Mouse (Mus musculus) 3134 (cell line): ENCODE data around the gene Myo1c.
"Not testable (repeated sequence)": the region's sequence is repeated elsewhere in the genome, so short reads cannot be mapped to it uniquely, and the experiment has no call there.

Experiments
- DNase-seq: peaks from one replicate; pipeline ENCODE4 v3.0.0-alpha.2; 2011; ENCODE audit warnings: low spot score; ENCODE audit not compliant: insufficient read length; ENCODE audit errors: extremely low read depth

Gene Myo1c

DNA sequence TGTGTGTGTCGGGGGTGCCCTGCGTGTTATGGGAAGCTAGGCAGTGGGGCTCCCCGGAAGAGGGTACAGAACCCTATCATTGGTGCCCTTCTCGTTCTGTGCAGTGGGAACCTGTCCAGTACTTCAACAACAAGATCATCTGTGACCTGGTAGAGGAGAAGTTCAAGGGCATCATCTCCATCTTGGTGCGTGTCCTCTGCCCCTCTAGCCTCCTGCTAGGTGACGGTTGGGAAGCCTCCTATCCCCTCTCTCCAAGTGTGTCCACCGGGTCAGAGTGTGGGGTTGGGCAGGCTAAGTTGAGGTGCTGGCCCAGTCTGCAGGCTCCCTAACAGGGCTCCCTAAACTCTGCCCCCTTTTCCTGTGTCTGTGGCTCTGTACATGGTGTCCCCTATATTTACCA is 11.8 kb downstream of the Myo1c start:
- DNase-seq = no peak

DNA sequence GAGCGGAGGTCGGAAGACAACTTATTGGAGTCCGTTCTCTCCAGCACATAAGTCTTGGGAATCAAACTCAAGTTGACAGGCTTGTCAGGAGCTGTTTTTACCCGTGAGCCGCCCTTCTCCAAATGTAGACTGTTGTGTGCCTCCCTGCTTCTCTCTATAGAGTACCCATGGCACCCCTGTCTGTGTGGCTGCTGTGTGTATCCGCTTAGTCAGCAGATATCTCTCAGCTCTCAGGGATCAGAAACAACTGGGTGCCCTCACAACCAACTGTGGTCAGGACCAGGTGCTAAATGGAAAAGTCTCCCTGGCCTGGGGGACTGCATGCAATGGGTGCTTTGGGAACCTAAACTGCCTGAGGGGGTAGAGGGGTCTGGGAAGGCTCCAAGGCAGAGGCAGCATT is 16.0 kb downstream of the Myo1c start:
- no peak for DNase-seq

DNA sequence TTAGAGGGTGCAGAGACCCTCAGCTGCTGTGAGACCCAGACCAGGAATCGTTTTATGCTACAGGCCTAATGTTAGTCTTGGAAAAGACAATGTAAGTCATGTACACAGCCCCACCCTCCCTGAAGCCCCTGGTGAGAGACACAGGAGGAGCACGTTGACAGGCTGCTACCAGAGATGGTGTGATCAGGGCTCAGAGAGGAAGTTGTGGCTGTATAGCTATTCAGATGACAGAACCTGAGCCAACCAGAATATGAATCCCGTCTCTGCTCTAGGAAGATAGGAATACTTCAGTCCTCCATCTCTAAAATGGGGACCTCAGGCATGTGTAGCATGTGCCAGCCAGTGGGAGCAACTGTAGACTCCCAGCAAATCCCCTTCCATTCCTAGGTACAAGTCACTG is 18.3 kb downstream of the Myo1c start:
- no peak for DNase-seq

DNA sequence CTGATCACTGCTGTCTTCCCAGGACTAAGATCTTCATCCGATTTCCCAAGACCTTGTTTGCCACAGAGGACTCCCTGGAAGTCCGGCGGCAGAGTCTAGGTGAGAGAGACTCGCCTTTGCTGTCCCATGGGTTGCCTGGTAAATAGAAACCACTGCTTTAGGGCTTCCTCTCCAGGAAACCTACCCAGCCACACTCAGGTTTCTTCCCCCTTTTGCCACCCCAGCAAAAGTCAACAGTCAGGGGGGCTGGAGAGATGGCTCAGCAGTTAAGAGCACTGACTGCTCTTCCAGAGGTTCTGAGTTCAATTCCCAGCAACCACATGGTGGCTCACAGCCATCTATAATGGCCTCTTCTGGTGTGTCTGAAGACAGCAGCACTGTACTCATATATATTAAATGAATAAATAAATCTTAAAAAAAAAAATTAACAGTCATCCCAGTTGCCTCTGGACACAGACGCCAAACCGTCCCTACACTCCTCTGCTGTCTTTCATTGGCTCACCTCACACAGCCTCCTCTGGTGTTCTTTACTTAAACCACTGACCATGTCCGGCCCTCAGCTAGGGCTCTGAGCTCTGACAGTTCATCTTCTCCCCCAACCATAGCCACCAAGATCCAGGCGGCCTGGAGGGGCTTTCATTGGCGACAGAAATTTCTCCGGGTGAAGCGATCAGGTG is 19.0 kb downstream of the Myo1c start:
- DNase-seq = no peak

DNA sequence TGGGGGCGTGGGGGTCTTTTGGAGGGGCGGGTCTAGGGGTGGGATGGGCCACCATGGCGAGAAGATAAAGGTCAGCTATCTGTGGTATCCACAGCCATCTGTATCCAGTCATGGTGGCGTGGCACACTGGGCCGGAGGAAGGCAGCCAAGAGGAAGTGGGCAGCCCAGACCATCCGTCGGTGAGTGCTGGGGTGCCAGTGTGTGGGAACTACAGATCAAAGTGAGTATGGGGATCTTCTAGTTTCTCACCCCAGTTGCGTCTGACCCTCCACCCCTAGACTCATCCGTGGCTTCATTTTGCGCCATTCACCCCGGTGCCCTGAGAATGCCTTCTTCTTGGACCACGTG is 19.5 kb downstream of the Myo1c start:
- no peak for DNase-seq

DNA sequence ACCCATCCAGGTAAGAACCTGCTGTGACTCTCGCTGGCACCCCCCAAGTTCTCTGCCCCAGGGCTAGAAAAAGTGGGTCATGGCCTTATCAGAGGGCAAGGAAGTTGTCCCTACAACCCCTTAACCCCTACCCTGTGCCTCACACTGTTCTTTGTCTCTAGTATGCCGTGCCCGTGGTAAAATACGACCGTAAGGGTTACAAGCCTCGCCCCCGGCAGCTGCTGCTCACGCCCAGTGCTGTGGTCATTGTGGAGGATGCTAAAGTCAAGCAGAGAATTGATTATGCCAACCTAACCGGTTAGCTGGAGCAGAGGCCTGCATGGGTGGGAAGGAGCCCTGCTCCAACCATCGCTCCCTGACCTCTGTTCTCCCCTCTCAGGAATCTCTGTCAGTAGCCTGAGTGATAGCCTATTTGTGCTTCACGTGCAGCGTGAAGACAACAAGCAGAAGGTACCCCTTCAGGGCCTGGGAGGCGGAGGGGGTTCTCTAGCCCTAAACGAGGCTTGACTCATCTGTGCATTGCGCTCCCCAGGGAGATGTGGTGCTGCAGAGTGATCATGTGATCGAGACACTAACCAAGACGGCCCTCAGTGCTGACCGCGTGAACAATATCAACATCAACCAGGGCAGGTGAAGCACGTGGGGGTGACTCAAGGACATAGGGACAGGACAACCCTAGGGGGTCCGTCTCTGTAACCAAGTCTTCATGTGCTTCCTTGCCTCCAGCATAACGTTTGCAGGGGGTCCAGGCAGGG is 21.3 kb downstream of the Myo1c start:
- no peak for DNase-seq

DNA sequence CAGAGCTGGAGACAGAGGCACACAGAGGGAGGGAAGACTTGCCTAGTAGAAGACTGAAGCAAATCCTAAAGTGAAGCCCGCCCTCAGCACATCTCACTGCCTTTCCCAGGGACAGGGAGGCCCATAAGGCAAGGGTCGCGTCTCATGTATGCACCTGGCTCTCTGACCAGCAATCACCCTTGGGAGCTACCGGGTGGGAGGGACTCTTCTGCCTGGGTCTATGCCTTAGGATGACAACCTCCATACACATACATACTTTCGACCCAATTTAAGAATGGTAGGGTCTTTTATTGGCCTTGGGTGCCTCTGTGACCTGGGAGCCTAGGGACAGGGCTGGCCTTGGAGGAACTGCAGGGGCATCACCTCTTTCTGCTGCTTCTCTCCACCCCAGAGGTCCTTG is 23.1 kb downstream of the Myo1c start:
- no peak for DNase-seq

DNA sequence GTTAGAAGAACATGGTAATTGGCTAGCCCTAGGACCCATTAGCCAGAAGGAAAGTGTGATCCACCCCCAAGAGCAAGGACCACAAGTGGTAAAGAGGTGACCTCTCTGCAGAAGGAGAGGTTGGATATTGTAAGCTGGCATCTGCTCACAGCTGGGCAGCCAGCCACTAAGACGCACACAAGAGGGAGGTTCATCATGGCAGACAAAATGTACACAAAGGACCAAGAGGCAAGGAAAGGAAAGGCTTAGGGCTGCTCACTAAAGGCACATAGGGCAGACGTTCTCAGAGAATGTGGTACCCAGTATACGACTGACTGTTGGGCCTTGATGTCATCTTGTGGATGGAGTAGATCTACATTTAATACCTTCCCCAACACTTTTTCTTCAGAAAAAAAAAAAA is 24.6 kb downstream of the Myo1c start:
- no peak for DNase-seq

DNA sequence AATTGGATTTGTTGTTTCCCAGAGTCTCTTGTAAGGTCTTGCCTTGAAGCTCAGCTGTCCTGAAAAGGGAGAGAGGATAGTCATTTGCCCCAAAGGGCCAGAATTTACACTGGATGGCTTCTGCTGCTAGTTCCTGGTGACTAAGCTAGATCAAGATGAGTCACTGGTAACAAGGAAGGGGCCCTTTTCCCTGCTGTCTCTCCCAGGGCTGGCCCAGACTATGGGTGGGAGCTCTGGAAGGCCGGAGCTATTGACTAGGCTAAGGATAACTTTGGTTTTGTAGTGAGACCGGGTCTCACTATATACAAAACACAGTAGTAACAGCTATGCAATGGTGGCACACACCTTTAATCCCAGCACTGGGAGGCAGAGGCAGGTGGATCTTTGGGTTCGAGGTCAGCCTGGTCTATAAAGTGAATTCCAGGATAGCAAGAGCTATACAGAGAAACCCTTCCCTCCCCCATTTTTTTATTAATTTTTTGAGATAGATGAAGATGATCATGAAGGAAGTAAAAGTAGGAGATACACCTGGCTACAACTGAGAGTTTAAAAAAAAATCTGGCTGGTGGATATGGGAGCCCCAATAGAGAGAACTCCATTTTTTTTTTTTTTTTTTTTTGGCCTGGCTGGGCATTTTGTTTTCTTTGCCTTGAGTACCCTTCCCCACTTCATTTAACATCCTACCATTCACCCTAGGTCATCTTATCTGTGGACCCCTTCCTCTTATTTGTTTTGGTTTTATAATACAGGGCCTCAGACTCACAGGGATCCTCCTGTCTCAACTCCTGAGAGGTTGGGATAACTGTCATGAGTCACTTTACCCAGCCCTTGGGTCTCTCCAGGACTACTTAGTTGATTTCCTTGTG is 27.8 kb downstream of the Myo1c start:
- peak; percentile 53 for DNase-seq

DNA sequence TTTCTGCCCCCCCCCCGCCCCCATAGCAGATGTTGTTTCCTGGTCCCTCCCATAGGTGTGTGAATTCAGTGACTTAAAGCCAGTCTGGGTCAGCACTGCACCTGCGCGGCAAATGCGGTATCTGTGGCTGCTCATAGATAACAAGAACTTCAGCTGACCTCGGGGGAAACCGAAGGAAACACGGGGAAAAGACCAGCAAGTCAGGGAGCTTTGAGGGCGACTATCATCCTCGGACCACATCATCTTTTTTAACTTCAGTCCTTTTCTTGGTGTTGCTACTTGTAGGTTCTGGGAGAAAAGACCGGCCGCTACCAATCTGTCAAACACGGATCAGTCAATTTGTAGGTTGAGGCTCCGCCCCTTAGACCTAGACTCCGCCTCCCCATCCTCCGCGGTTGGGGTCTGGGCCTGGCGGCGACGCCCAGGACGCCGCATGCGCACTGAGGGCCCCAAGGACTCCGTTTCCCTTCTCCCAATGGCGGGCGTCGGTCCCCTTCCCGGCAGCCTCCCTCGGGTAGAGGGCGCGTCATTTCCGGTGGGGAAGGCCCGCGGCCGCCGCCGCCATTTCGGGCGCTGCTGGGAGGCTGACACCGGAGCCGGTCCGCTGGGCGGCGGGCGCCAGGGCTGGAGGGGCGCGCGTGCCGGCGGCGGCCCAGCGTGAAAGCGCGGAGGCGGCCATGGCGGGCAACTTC is 28.6 kb downstream of the Myo1c start, which contains the start of gene Crk:
Crk (plus strand) TSS at position 513 of the 692 bp plus-strand sequence.
- DNase-seq = peak; percentile 98

DNA sequence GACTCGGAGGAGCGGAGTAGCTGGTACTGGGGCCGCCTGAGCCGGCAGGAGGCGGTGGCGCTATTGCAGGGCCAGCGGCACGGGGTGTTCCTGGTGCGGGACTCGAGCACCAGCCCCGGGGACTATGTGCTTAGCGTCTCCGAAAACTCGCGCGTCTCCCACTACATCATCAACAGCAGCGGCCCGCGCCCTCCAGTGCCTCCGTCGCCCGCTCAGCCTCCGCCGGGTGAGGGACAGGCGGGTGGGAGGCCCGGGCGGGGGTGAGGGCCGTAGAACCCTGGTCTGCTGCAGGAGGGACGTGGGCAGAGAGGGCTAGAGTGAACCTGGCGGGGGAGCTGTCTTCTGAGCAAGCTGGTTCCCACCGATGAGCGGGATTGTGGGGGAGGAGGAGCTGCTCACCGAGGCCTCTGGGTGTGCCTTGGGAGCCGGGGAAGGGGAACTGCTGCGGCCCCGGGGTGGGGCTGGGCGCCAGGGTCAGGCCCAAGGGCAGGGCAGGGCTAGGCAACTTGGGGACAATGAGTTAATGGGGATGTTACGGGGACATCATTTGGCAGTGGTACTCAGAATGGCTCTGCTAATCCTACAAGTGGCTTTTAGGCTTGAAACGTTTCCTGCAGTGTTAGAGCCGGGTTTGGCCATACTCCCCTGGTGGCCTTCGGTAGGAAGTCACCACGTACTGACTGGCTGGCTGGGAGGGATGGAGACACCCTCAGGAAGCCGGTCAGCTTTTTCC is 29.3 kb downstream of the Myo1c start:
- DNase-seq = peak; percentile 80

DNA sequence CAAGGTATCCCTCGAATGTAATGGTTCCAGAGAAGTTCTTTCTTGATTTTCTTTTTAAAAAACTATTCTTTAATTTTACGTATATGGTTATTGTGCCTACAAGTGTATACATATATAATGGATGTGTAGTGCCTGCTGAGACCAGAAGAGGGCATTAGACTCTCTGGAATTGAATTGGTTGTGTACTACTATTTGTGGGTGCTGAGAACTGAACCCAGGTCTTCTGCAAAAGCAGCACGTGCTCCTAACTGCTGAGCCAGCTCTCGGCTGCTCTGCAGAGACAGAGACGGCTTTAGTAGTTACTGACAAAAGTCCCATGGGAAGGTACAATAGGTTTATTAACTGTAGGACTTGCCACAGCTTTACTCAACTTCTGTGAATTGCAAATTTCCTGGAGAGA is 34.2 kb downstream of the Myo1c start:
- no peak for DNase-seq

DNA sequence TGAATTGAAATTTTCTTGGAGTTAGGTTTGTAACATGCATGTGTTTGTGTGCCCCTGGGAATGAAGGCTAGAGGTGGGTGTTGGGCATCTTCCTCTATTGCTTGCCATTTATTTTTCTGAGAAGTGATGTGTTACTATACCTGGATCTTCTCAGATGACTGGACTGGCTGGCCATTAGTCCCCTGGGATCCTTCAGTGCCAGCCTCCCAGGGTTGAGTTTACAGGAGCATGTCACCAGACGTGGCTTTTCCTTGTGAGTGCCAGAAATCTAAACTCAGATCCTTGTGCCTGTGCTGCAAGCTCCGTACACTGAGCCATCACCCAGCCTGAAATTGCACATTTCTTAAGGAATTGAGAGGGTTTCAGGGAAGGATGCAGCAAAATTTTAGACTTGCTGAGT is 34.7 kb downstream of the Myo1c start:
- no peak for DNase-seq

DNA sequence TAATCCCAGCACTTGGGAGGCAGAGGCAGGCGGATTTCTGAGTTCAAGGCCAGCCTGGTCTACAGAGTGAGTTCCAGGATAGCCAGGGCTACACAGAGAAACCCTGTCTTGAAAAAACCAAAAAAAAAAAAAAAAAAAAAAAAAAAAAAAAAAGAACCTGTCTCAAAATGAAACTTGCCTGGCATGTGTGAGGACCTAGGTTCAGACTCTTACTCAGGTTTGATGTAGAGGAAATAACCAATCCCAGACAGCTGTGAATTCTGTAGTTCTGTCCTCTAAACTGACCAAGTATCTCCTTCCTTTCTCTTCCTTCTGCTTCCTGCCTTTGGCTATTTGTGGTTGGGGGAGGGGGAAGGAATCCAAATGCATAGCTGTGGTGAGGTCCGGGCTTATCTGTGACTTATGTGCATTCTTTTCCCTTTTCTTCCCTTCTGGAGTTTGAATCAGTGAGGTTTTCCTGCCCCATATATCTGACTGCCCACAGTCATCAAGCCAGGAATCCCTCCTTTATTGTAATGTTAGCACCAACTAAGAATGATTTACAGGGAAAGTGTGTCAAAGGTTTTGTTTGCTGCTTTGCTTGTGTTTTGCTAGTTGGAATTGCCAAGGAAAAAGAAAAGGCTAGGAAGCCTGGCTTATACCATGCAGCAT is 37.2 kb downstream of the Myo1c start:
- DNase-seq = peak; percentile 26

DNA sequence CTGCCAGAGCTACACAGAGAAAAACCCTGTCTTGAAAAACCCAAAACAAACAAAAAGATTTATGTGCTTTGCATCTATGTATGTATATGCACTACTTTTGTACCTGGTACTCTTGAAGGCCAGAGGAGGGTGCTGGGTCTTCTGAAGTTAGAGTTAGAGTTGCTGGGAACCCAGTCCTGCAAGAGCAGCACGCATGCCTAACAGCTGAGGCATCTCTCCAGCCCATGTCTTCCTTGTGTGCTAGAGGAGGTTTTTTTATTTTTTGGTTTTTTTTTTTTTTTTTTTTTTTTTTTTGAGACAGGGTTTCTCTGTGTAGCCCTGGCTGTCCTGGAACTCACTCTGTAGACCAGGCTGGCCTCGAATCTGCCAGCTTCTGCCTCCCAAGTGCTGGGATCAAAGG is 37.8 kb downstream of the Myo1c start:
- no peak for DNase-seq

DNA sequence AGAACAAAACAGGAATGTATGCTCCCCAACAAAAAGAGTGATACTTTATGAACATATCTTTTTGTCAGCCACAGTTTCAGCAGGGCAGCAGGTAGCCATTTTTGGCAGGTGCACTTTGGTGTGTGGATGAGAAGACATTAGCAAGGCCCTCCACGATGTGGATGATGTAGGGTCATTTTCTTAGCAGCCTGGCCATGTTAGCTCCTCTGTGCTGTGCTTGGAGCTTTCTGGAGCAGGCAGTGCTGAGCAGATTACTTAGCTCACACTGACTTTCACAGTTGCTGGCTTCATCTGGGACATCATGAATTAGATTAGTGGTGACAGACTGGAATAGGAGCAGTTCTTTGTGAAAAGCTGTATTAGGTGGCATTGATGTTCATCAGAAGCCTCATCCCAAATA is 39.7 kb downstream of the Myo1c start:
- no peak for DNase-seq

DNA sequence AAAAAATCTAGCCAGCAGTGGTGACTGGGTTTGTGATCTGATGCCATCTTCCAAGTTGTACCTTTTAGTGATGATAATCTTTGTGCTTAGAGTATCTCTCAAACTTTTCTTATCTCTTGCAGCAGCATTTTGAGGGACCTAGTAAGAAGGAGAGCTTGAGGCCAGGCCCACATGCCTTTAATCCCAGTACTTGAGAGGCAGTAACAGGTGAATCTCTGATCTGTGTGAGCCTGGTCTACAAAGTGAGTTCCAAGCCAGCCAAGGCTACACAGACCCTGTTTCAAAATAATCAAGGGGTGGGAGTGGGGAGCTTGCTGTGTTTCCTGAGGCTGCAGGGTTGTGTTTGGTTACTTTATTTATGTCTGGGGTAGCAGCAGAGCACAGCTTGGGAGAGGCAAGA is 40.7 kb downstream of the Myo1c start:
- no peak for DNase-seq

DNA sequence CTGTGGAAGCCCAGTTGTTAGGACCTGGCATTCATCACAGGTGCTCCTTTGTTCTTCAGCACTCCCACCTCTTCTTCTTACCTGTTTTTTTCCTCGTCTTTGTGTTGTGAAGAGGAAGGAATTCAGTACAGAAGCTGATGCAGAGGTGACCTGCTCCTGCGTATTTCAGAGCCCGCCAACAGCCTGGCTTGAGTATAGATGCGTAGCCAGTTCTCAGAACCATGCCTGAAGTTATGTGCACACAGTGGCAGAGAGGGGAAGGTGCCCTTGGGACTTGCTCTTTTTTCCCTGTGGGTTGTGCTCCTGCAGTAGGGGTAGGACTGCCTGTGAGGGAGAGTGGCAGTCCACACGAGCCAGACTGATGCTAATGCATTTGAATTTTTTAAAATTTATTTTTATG is 43.3 kb downstream of the Myo1c start:
- DNase-seq = no peak

DNA sequence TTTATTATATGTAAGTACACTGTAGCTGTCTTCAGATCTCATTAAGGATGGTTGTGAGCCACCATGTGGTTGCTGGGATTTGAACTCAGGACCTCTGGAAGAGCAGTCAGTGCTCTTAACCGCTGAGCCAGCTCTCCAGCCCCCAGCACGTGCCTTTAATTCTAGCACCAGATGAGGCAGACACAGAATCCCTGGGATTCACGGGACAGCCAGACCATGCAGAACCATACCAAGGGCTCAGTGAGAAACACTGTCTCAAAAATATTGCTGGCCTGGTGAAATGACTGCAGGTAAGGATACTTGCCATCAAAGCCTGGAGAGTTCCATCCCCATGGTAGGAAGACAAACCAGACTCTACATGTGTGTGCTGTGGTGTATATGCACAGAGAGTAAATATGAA is 47.2 kb downstream of the Myo1c start:
- DNase-seq = not testable (repeated sequence)

DNA sequence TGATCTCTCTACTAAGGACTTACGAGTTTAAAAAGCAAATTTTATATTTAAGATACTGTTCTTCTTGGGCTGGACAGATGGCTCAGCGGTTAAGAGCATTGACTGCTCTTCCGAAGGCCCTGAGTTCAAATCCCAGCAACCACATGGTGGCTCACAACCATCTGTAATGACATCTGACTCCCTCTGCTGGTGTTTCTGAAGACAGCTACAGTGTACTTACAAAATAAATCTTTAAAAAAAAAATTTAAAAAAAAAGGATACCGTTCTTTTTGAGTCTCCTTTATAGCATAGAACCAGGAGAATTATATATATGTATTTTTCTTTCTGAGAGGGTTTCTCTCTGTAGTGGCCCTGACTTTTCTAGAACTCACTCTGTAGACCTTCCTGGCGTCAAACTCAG is 50.3 kb downstream of the Myo1c start:
- no peak for DNase-seq
